Mouse (Mus musculus): ENCODE results near the gene Slain1. TPM values are rescaled to one million over a fixed set of nuclear protein-coding genes. Genes with fewer than 3 reads are reported as not detected.
"Not testable (repeated sequence)": the region's sequence is repeated elsewhere in the genome, so short reads cannot be mapped to it uniquely, and the experiment has no call there.

Gene Slain1
- polyA plus RNA-seq, 3 experiments from 2014 or later: 11.1 to 18.2 (median 16.1) TPM

DNA sequence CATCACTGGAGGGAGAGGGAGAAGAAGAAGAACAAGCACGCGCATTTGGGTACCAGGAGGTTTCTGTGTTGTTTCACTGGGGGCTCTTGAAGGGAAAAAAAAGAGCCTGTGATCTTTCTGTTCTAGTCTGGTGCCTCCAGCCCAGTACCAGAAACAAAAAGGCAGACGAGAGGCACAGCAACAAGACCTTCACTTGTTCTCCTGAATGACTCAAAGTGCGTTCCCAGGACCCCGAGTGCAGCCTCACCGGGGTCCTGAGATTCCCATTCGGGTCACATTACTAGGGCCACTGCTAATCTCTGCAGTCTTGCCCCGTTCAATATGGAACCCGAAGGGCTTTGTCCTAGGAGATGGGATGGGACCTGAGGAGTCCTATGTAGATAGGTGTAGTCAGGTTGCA, 73.3 kb downstream of the Slain1 start:
- ATAC-seq: no peak

DNA sequence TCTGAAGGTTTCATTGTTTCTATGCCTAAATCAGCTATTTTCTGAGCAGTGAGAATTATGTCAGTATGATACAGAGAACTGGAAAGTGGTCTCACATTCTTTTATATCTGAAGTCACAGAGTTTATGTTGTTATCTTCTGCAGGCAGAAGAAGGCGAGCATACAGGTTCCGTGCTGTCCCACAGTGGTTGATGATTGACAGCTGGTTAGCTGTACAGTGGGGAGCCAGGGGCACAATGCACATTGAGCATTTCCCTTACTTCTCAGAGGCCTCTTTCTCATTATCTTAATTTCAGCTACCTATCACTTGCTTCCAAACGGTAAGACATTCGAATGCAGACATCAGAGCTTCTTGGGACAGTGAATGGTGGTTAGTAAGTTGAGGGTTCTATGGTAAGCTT, 73.8 kb downstream of the Slain1 start:
- ATAC-seq: no peak

GRCm38 (mm10) chr14:103728506-103728905, 78.5 kb downstream of the Slain1 start:
- no peak for ATAC-seq

- ATAC-seq: no peak
These were observed 79.1 kb downstream of the Slain1 start for GRCm38 (mm10) chr14:103728951-103729725.

- no peak for ATAC-seq
These were observed 79.8 kb downstream of the Slain1 start for GRCm38 (mm10) chr14:103729760-103730367.

- ATAC-seq: no peak
These were observed 82.6 kb downstream of the Slain1 start for GRCm38 (mm10) chr14:103732626-103733025.

- no peak for ATAC-seq
These were observed 91.2 kb downstream of the Slain1 start for GRCm38 (mm10) chr14:103741216-103741615.

DNA sequence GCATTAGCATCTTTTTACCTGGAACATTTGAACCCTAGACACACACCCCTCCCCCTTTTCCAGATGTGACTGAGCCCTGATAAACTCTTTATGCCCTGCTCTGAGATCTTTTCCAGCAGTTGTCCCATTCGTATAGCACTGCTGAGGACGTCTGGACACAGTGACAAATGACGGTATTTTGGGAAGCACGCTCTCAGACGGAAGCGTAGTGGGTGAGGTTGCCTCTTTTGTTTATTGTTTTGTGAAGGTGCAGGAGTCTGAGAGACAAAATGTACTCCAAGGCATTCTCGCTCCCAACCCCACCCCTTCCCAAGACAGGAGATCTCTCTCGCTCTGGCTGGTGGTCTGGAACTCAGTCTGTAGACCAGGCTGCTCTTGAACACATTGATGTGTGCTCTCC, 92.1 kb downstream of the Slain1 start:
- ATAC-seq: no peak

DNA sequence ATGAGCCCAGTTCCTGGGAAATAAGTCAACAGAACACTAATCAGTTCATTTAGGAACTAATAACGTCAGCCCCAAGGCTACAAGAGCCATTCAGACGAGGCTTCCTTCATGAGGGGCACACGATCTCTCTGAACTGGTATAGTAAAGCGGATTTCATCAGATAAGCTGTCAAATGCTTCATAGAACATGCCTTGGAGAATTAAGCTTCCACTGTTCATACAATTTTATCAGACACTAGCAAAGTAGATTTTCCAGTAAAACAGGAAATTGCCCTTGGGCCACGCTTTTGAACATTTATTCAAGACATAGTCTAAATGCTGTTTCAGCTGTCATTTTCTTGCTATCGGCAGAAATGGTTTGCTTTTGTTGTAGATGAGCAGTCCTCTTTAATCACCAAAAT, 97.3 kb downstream of the Slain1 start:
- ATAC-seq: no peak

DNA sequence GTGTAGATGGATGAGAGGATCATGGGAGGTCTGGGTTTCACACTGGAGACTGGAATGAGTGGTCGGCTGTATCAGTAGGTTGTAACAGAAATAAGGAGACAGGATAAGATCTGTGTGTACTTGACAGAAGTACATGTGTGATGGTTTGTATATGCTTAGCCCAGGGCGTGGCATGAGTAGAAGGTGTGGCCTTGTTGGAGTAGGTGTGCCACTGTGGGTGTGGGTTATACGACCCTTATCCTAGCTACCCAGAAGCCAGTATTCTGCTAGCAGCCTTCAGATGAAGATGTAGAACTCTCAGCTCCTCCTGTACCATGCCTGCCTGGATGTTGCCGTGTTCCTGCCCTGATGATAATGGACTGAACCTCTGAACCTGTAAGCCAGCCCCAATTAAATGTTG, 100.6 kb downstream of the Slain1 start:
- ATAC-seq: not testable (repeated sequence)

GRCm38 (mm10) chr14:103751384-103751783, 101.4 kb downstream of the Slain1 start:
- ATAC-seq: no peak

DNA sequence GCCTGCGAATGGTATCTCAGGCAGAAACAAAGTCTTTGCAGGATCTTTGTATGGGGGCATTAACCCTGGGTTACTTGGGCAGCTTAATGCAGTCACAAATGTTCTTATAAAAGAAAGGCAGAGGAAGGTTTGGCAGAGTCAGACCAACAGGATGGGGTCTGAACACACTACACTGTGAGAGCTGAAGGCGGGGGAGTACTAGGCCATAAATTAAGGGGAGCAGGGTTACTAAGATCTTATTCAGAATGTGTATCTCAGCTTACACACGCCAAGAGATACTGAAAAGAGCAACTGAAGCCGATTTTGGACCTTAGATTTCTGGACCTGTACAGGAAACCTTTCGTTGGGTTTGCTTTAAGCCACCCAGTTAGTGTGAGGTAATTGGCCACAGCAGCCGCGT, 102.7 kb downstream of the Slain1 start:
- ATAC-seq: no peak

- ATAC-seq: no peak
These were observed 104.0 kb downstream of the Slain1 start for GRCm38 (mm10) chr14:103754041-103754440.

DNA sequence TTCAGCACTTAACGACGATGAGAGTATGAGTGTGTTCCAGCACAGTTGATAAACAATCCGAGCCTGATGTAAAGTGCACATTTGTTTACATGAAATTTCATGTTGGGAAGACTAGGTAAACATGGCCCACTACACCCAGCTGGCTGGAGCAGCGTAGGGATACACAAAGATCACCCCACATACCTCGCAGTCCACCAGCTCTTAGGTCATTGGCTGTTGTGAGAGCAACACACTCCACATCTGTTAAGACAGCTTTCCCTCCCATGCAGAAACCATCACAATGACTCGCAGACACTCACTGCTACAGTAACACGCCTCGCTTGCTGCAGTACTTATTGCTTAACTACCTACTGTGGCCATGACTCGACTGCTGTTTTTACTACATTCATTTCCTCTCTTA, 104.4 kb downstream of the Slain1 start:
- no peak for ATAC-seq

Other genes starting within 250 kb of the Slain1 start
- gene Scel, start 136.9 kb upstream of the Slain1 start, polyA plus RNA-seq (2017; shearing (Covaris generic)): under 1 TPM in 2 of 3 experiments, not detected in 1; 0.23 to 0.24 TPM
- gene Ednrb, start 194.2 kb downstream of the Slain1 start, polyA plus RNA-seq (2017; shearing (Covaris generic)): not detected

Measured in inflammation-experienced regulatory T-cells, adult 6 months (primary cell).